Mouse (Mus musculus): ENCODE measurements around the gene Jade1.

The Jade1 gene

GRCm38 (mm10) chr3:41590695-41591559, 35.4 kb downstream of the Jade1 start:
- in situ Hi-C loops (cut with MboI; ENCODE audit: low pct_unique_long_range_greater_than_20kb in 1 of 2, low sequenced_read_pairs in 2 of 2, unreplicated experiment in 1 of 2) = no loop called here

GRCm38 (mm10) chr3:41591651-41592170, 36.2 kb downstream of the Jade1 start:
- in situ Hi-C loops (cut with MboI; ENCODE audit: low pct_unique_long_range_greater_than_20kb in 1 of 2, low sequenced_read_pairs in 2 of 2, unreplicated experiment in 1 of 2) = no loop called here

- in situ Hi-C loops (cut with MboI; ENCODE audit: low pct_unique_long_range_greater_than_20kb in 1 of 2, low sequenced_read_pairs in 2 of 2, unreplicated experiment in 1 of 2) = no loop called here
These were observed 37.3 kb downstream of the Jade1 start for GRCm38 (mm10) chr3:41592805-41593204.

DNA sequence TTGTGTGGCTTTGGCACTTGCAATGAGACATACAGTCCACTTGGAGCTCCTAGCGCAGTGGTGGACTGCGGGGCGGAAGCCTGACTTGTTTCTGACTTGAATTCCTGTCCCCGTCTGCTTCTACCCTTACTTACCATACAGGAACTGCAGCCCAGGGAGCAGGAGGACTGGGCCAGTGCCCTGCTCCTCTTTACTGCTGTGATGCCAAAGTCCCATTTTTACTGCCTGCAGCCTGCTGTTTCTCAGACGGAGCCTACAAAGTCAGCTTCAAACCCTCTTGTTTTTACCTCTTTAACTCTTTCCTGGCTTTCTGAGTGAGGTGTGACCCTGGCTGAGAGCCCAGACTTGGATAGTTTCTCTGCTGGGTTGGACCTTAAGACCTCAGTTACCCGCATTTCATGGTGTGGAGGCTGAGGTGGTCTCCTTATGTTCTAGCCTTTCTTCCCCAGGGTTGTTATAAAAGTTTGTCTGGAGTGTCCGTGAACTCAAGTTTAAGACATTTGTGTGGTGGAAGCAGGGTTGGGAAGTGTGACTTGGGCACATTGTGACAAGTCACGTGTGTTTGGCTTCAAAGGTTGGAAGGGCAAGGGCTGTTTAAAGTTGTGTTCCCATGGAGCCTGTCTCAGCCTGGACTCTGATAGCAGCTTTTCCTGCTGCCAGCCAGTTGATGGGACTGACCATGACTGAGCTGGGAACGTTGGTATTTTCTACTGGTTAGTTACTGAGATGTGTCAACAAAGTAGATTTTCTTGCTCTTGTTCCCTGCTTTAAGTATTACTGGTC, 38.8 kb downstream of the Jade1 start:
- in situ Hi-C loops (cut with MboI; ENCODE audit: low pct_unique_long_range_greater_than_20kb in 1 of 2, low sequenced_read_pairs in 2 of 2, unreplicated experiment in 1 of 2) = no loop called here

DNA sequence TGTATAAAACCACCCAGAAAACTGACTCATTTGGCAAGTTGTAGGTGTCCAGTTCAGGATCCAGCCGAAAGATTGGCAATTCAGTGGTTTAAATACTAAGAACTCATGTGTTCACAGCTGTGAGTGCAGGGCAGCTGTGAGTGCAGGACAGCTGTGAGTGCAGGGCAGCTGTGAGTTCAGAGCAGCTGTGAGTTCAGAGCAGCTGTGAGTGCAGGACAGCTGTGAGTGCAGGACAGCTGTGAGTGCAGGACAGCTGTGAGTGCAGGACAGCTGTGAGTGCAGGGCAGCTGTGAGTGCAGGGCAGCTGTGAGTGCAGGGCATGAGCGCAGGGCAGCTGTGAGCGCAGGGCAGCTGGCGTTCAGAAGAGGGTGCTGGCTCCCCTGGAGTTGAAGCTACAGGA, 39.5 kb downstream of the Jade1 start:
- in situ Hi-C loops (cut with MboI; ENCODE audit: low pct_unique_long_range_greater_than_20kb in 1 of 2, low sequenced_read_pairs in 2 of 2, unreplicated experiment in 1 of 2) = no loop called here

GRCm38 (mm10) chr3:41597036-41597435, 41.5 kb downstream of the Jade1 start:
- in situ Hi-C loops (cut with MboI; ENCODE audit: low pct_unique_long_range_greater_than_20kb in 1 of 2, low sequenced_read_pairs in 2 of 2, unreplicated experiment in 1 of 2) = no loop called here

DNA sequence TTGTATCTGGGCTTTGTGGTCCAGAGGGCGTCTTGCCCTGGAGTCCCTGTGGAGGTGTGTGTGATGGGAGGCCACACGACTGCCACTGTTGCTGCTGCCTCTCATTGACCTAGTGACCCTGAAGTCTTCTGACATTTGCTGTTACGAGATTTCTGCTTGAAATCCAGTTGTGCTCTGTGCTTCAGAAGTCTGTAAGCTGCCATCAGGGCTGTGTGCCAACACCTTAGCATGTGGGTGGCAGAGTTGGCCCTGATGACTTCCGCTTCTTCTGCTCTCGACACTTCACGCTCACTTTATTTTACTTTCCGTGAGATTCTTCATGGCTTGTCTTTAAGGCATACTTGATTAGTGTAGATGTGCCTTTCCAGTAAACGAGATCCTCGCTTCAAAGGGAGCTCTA, 42.9 kb downstream of the Jade1 start:
- in situ Hi-C loops (cut with MboI; ENCODE audit: low pct_unique_long_range_greater_than_20kb in 1 of 2, low sequenced_read_pairs in 2 of 2, unreplicated experiment in 1 of 2) = no loop called here

DNA sequence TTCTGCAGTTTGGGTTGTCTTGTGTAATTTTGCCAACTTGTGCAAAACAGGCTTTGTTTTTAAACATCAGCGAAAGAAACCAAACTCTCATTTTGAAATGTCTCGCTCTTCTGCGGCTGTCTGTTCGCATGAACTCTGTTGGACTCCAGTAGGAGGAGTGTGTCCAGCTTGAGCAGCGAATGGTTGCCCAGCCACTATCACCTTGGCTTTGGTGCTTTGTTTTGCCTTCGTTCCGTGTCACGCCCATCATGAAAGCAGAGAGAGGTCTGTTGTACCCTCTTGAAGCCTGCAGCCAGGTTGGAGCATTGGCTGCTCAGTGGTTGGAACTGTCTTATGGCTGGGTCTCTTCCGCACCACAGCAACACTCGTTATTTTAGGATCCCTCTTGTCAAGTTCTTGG, 43.7 kb downstream of the Jade1 start:
- in situ Hi-C loops (cut with MboI; ENCODE audit: low pct_unique_long_range_greater_than_20kb in 1 of 2, low sequenced_read_pairs in 2 of 2, unreplicated experiment in 1 of 2) = no loop called here

GRCm38 (mm10) chr3:41599806-41600589, 44.5 kb downstream of the Jade1 start:
- in situ Hi-C loops (cut with MboI; ENCODE audit: low pct_unique_long_range_greater_than_20kb in 1 of 2, low sequenced_read_pairs in 2 of 2, unreplicated experiment in 1 of 2) = no loop called here

- in situ Hi-C loops (cut with MboI; ENCODE audit: low pct_unique_long_range_greater_than_20kb in 1 of 2, low sequenced_read_pairs in 2 of 2, unreplicated experiment in 1 of 2) = no loop called here
These were observed 45.9 kb downstream of the Jade1 start for GRCm38 (mm10) chr3:41601226-41602020.

- in situ Hi-C loops (cut with MboI; ENCODE audit: low pct_unique_long_range_greater_than_20kb in 1 of 2, low sequenced_read_pairs in 2 of 2, unreplicated experiment in 1 of 2) = no loop called here
These were observed 47.4 kb downstream of the Jade1 start for GRCm38 (mm10) chr3:41602933-41603332.

GRCm38 (mm10) chr3:41603470-41604019, 48.0 kb downstream of the Jade1 start:
- in situ Hi-C loops (cut with MboI; ENCODE audit: low pct_unique_long_range_greater_than_20kb in 1 of 2, low sequenced_read_pairs in 2 of 2, unreplicated experiment in 1 of 2) = no loop called here

- in situ Hi-C loops (cut with MboI; ENCODE audit: low pct_unique_long_range_greater_than_20kb in 1 of 2, low sequenced_read_pairs in 2 of 2, unreplicated experiment in 1 of 2) = no loop called here
These were observed 49.2 kb downstream of the Jade1 start for GRCm38 (mm10) chr3:41604629-41605321.

DNA sequence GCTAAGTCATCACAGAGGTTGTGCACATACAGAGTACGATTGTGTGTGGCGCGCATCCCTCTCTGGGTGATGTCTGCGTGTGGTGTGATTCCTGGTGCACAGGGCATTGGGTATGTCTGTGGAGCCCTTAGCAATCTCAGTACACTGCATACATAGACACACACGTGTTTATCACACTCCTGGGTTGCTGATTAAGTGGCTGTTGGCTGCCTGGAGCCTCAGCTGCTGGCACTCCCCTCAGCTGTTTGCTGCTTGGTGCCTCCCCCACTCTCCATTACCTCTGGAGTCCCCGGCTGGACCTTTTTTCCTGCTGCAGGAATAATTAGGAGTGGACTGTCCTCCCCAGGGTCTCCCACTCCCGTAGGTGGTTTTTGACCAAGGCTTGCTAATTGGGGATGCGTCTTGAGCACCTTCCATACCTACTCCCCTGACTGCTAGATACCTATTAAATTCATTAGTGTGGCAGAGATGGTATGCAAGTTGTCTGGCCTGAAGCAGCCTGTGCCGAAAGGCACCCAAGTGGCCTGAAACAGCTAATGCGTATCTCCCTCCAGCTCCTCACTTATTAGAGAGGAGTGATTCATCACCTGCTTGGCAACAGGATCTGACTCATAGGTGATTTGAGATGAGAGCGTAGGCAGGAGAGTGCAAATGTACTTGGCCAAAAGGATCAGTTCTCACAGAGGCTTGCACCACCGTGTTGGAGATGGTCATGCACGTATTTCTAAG, 50.2 kb downstream of the Jade1 start:
- in situ Hi-C loops (cut with MboI; ENCODE audit: low pct_unique_long_range_greater_than_20kb in 1 of 2, low sequenced_read_pairs in 2 of 2, unreplicated experiment in 1 of 2) = no loop called here

DNA sequence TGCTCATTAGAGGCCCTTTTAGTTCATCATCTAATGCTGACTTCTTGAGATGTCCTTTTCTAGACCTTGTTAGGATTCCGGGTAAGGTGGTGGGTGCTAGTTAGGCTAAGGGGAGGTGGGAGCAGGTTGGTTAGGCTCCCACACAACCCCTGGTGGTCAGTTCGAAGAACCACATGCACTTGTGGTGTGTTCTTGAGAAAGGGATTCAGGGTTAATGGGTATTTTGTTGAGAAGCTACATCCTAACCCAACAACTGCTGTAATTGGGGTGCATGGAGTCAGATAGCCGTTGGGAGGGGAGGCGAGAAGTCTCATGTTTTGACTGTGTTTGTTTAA, 50.8 kb downstream of the Jade1 start:
- in situ Hi-C loops (cut with MboI; ENCODE audit: low pct_unique_long_range_greater_than_20kb in 1 of 2, low sequenced_read_pairs in 2 of 2, unreplicated experiment in 1 of 2) = no loop called here

GRCm38 (mm10) chr3:41607050-41607449, 51.5 kb downstream of the Jade1 start:
- in situ Hi-C loops (cut with MboI; ENCODE audit: low pct_unique_long_range_greater_than_20kb in 1 of 2, low sequenced_read_pairs in 2 of 2, unreplicated experiment in 1 of 2) = no loop called here

- in situ Hi-C loops (cut with MboI; ENCODE audit: low pct_unique_long_range_greater_than_20kb in 1 of 2, low sequenced_read_pairs in 2 of 2, unreplicated experiment in 1 of 2) = no loop called here
These were observed 51.9 kb downstream of the Jade1 start for GRCm38 (mm10) chr3:41607467-41607866.

Measured in mouse embryonic stem cell (cell line).